Mouse (Mus musculus): ENCODE measurements around the gene Tmprss15.
A peak's percentile ranks its signal among the peaks of the same experiment; 100 is the strongest.

The Tmprss15 gene

DNA sequence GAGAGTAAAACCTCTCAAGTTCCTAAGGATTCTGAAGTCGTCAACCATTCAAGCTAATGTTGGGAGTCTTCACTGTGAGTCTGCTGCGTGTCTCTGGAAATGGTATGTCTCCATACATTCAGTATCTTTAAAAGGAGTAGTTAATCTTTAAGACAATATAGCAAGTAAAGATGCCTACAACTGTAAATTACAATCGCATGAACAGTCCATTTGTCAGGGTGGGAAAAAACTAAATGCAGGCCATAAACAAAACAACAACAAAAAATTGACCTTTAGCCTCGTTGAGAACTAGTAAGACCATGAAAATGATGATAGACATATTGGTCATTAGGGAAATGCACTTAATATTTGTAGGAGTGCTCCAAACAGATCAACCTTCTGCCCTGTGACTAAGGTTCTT, at the start of gene Tmprss15:
Gene Tmprss15, minus strand, starts transcription at position 101 of the 400 bp plus-strand sequence.
- DNase-seq (ENCODE audit: low spot score in 2 of 2): no peak

GRCm38 (mm10) chr16:79114879-79115278, 24.0 kb upstream of the Tmprss15 start:
- no peak for DNase-seq (ENCODE audit: low spot score in 2 of 2)

DNA sequence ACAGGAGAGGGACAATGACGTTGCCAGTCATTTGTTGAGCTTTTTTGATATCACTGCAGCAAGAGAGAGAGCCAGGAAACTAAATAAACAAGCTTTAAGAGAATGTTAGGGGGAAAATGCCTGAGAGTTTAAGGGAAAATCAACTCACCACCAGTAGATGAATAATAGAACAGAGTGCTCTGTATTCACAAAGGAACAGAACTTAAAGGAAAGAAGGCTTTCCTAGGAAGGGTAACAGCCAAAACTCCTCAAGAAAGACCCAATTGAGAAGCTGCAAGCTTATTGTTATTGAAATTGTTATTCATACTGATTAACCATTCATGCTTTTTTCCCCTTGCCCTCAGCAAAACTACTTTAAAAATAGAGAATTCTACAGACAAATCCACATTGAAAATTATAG, 18.6 kb upstream of the Tmprss15 start:
- no peak for DNase-seq (ENCODE audit: low spot score in 2 of 2)

DNA sequence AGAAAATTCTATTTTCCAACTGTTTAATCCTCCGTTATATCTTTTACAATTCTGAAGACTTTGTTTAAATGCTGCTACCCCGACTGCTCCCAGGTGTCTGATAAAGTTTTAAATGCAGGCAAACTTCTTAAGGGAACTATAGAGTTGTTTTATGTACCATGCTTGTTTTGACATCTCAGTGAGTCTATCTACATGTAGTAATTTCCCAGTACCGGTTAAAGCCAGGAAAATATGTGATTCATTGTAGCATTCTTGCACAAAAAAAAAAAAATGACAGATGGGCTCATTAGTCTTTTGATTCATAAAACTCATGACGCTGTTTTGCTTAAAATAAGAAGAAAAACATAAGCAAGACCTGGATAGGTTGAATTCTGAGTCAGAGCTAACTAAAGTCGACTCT, 18.1 kb upstream of the Tmprss15 start:
- no peak for DNase-seq (ENCODE audit: low spot score in 2 of 2)

- DNase-seq (ENCODE audit: low spot score in 2 of 2): no peak
Observed at GRCm38 (mm10) chr16:79100325-79100724, 9.4 kb upstream of the Tmprss15 start.

DNA sequence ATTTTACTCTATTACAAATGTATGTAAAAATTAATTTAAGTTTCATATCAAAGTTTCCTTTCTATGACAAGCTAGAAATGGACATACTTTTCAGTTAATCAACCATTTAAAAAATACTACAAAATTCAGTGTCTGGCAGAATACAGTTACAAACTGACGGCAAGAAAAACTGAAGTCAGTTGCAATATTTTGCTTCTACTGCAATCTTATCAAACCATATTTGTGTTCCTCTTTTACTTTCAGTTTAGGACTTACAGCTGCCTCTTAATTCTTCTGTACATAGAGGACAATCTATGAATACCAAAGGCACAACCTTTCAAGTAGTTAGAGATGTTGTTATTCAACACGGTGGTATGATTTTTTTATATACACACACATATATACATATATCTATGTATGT, 7.4 kb upstream of the Tmprss15 start:
- DNase-seq (ENCODE audit: low spot score in 2 of 2): no peak

- no peak for DNase-seq (ENCODE audit: low spot score in 2 of 2)
Observed at GRCm38 (mm10) chr16:79086550-79086949, 4.3 kb downstream of the Tmprss15 start.

GRCm38 (mm10) chr16:79063848-79064247, 27.0 kb downstream of the Tmprss15 start:
- no peak for DNase-seq (ENCODE audit: low spot score in 2 of 2)

GRCm38 (mm10) chr16:79058775-79059558, 31.9 kb downstream of the Tmprss15 start:
- peak; percentile 27 to 33 for DNase-seq (ENCODE audit: low spot score in 2 of 2)

GRCm38 (mm10) chr16:79032593-79032992, 58.3 kb downstream of the Tmprss15 start:
- DNase-seq (ENCODE audit: low spot score in 2 of 2): no peak

DNA sequence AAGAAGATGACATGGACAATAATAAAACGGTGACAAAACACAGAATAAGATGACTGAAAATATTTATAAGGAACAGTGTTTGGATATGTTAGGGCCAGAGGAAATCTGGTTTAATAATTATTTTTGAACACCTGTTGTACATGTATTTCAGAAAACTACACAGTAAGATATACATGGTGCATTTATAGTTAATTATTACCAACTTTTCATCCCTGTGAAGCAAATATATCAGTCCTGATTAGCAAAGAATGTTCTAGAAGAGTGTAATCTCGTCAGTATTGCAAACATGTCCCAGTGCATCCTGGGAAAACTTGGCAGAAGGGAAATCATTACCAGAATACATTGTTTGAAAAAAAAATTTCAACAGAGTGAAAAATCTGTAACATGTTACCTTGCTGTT, 88.1 kb downstream of the Tmprss15 start:
- DNase-seq (ENCODE audit: low spot score in 2 of 2): no peak

GRCm38 (mm10) chr16:79001679-79002078, 89.2 kb downstream of the Tmprss15 start:
- DNase-seq (ENCODE audit: low spot score in 2 of 2): no peak

DNA sequence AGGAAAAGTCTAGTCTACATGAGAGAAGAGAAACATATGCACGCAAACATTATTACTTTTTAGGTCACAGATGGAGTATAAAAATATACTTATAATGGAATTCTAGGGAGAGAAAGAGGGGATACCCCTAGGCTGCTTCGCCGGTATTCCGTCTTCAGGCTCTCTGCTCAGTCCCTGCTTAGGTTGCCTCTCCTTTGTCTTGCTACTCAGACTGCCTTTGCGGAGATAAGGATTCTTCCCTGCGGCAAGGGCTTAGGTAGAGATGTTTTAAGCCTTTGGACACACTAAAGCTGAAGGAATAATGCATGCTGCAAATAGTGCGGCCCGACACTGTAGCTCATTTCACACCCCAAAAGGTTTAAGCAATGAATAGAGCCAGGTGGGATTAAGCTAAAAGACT, 114.5 kb downstream of the Tmprss15 start:
- DNase-seq (ENCODE audit: low spot score in 2 of 2): no peak

GRCm38 (mm10) chr16:78974099-78974498, 116.8 kb downstream of the Tmprss15 start:
- no peak for DNase-seq (ENCODE audit: low spot score in 2 of 2)

DNA sequence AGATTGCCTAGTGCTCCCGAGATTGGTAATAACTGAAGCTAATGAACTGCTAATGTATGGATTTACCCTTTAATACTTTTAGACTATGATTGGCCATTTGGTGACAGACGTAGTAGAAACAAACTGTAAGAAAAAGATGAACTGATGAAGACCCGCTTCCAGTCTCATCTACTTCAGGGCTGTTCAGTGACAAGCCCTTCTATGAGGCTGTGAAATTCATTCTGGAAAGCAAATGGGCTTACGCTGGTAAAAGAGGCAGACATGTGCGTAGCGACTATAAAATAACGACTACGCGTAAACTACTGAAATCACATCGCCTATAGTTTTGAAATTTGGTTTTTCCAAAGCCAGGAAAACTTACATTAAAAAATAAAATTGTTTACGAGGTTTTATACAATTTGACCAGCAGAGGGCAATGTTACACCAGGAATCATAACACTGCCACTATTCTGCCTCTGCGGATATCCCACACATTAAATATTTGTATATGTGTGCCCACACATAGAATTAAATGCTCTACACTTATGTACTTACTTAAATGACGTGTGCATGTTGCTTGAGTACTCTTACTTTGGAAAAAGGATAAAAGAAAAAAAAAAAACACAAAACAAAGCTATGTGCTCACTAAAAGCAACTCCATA, 121.7 kb downstream of the Tmprss15 start:
- no peak for DNase-seq (ENCODE audit: low spot score in 2 of 2)

- no peak for DNase-seq (ENCODE audit: low spot score in 2 of 2)
Observed at GRCm38 (mm10) chr16:78957434-78957833, 133.5 kb downstream of the Tmprss15 start.

DNA sequence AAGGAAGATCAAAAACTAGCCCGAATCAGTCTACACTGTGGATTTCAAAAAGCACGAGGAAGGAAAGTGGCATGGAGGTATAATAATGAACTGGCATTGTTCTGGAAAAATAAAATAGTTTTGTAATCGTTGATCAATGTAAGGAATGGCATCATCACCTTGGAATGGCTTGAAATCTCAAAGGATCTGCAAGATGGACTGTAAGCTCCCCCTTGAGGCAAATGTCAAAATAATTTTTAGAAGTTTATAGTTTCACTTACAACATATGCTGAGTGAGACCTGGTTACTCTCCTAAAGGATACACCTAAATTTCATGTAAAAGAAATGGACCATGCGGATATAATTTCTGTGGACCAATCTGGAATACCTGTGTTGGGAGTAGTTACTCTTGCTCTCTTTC, 140.5 kb downstream of the Tmprss15 start:
- no peak for DNase-seq (ENCODE audit: low spot score in 2 of 2)

- no peak for DNase-seq (ENCODE audit: low spot score in 2 of 2)
Observed at GRCm38 (mm10) chr16:78937755-78938154, 153.1 kb downstream of the Tmprss15 start.

- DNase-seq (ENCODE audit: low spot score in 2 of 2): no peak
Observed at GRCm38 (mm10) chr16:78934298-78934697, 156.6 kb downstream of the Tmprss15 start.

DNA sequence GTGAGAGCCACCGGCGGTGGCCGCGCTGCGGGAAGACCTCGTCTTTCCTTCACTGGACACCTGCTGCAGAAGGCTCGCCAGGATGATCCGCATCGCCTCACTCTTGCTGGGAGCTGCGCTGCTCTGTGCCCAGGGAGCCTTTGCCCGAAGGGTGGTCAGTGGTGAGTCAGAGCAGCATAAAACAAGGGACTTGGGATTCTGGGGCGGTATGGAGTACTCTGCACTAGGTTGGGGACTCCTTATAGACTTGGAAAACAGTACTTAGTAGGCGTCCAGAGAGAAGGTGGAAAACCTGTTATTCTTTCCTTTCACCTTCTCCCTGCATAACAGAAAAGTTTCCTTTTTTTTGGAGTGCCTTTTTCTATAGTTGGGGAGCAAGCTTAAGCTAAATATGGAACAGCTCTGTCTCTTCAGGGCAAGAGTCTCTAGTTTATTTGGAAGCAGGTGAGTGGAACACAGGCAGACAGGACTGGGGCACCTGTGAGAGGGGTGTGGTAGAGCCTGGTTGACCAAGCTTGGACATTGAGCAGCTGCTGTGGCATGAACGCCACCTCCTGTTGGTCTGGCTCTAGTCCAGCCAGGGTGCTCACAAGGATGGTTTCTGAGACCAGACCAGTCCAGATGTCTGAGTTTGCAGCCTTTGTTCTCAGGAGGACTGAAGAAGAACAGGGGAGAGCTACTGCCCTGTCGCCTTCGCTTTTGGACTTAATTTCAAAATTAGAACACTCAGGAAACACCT, 159.4 kb downstream of the Tmprss15 start:
- DNase-seq (ENCODE audit: low spot score in 2 of 2): no peak

- peak; percentile 5 to 7 for DNase-seq (ENCODE audit: low spot score in 2 of 2)
Observed at GRCm38 (mm10) chr16:78930382-78931286, 160.3 kb downstream of the Tmprss15 start, which contains the start of gene Chodl. TSS of gene Chodl (plus strand) at chr16:78930948.

Data from urinary bladder, adult 18-20 months (tissue).